Mouse (Mus musculus) liver, adult 2 months (tissue): ENCODE data around the gene Fjx1.

ENCODE experiments used
- CTCF ChIP-seq: fragments of 200-500 bp; IDR thresholded peaks from 2 replicates; pipeline ENCODE4 v1.5.1; 2011; ENCODE audit warnings: low read depth, low read length, control low read depth
- POLR2A ChIP-seq: fragments of 200-500 bp; IDR thresholded peaks from 2 replicates; pipeline ENCODE4 v1.6.1; 2011; ENCODE audit warnings: low read length, control low read depth; ENCODE audit not compliant: insufficient read depth; ENCODE audit errors: extremely low read depth

DNA sequence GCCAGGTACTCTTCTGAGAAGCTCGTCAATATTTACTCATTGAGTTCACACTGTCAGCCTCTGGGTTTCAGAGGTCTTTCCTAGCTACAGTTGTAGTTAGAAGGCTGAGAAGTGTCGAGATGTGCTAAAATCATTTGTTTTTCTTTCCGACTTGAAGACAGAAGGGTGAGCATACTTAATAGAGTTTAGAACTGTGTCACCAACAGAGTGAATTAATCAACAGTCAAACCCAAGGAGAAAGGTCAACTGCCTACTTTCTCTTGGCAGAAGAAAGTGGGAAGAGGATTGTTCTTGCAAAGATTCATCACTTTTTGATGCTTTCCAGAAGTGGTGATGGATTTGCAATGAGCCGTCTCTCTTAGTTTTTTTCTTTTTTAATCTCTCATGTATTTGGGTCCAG is 5.4 kb downstream of the Fjx1 start:
- no peak for TF ChIP-seq CTCF
- TF ChIP-seq POLR2A = no peak
